Mouse (Mus musculus) CD8-positive naive resting alpha-beta T cell, adult 2 months (primary cell): ENCODE results near the gene Vps9d1.
A peak's percentile ranks its signal among the peaks of the same experiment; 100 is the strongest.
"Not testable (repeated sequence)": the region's sequence is repeated elsewhere in the genome, so short reads cannot be mapped to it uniquely, and the experiment has no call there.

Experiments
- DNase-seq, 2 experiments: peaks; one replicate each; pipeline ENCODE4 v3.0.0; 2022; ENCODE audit warnings: low read depth in 2 of 2, low spot score in 2 of 2

Gene Vps9d1

DNA sequence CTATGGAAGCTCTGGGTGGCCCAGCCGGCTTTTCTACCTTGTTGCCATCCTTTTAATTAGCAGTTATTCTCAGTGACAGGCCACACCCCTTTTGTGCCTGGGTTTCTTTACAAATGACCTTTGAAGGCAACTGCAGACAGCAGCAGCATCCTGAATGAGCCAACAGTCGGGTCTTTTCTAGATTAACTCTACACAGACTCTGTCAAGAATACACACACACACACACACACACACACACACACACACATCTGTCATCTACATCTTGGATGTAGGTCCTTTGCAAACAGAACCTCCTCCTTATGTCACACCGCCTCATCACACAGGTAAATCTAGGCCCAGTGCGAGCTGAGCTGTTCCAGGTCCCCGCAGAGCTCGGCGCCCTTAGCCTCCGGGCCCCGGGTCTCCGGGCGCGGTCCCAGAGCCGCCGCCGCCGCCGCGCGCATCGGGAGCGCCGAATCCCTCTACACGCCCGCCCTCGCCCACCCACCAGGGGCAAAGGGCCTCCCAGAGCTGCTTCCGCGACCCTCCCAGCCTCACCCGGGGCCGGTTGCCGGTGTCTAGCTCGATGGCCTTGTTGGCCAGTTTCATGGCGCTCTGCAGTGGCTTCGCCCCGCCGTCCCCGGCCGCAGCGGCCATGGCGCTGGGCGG lies 573 bp downstream of the Vps9d1 start:
- no peak for DNase-seq

DNA sequence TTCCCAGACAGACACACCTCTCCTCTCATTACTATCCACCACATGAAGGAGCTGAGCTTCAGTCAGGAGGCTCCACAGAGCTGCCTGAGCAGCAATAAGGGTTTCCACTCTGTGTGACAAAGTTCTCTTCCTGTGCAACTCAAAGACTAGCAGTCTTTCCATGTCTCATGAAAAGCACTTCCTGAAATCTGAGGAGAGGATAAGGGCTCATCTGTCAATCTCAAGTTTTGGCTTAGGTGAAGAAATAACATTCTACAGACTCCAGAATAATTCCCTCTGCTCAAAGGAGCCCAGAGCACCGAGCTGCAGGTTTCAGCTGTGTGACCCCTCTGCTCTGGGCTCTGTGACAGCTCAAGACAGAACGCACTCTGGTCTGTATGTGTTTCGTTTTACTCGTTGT lies 1.2 kb downstream of the Vps9d1 start:
- DNase-seq: no peak

DNA sequence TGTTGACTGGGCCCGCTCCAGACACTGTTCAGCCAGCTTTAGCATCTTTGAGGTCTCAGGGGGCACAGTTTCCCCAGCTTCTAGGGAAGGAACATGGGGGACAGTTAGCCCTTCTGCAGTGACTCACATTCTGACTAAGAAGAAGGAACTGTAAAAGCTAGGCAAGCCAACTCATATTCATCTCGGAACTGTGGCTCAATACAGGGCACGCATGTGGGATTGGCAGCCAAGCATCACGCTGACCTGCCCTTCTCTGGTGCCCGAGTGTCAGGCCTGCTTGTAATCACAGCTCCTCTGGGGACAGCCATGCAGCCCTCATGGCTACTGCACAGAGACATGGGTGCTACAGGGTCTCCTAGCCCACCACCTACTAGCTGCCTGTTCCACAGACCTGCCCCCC lies 3.2 kb downstream of the Vps9d1 start:
- DNase-seq: no peak

DNA sequence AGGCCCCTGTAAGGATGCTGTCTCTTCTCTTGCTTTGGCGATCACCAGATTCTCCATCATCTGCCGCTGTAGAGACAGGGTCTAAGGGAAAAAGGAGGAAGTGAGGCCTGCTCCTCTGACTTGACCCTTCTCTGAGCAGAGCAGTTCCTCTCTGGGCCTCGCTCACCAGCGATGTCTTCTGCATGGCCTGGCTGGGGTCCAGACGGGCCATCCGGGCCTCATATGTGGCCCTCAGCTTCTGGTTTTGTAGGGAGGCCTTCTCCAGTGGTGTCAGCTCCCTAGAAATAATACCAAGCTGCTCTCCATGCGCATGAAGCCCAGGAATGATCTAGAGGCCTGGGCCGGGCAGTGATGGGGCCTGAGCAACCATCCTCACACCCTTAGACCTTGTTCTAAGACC lies 5.6 kb downstream of the Vps9d1 start:
- DNase-seq: no peak

DNA sequence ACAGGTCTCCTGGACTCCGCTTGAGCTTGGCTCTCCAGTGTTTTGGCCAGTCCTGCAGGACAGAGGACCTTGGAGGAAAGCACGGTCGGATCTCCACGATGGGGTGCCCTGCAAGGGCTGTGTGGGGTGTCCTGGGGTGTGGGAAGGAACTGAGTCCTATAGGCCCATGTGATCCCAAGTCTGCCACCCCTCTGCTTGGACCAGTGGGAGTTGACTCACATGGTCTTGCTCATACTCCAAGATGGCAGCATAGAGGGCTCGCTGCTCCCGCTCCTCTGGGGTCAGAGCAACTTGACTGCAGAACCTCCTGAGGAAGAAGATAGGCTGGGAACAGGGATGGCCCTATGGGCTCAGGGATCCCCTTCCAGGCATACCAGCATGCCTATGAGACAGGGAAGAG lies 6.4 kb downstream of the Vps9d1 start:
- DNase-seq: no peak

DNA sequence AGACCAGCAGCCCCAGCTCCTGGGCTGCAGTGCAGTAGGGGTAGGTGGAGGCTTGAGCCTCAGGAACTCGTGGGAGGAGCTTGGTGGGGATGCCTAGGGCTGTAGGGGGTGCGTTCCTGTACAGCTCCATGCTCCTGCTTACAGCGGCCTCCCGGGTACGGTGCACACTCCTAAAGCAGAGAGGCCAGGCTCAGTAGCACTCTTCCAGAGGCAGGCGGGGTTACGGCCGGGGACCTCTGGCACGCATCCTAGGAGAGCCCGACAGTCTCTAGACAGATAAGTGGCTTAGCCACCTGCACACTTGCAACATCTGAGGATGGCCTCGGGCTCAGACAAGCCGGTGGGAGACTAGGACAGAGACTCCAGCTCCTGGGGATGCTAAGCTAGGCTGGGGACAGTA lies 8.6 kb downstream of the Vps9d1 start:
- DNase-seq: no peak

DNA sequence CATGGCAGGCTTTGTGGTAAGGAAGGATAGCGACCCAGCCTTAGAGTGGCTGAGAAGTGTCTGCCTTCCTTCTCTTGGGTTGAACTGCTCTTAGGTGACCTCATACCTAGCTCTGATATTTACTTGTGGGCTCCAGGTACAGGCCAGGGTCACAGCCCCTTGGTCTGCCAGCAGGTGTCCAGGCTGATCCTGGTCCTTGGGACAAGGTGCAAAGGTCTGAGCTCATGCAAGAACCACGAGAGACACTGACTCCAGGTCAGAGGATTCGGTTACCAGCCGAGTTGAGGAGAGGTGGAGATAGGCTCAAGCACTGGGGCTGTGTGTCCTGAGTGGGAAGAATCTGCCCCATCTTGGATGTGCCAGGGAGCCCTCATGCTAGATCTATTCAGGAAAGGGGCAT lies 9.8 kb downstream of the Vps9d1 start:
- DNase-seq: no peak

DNA sequence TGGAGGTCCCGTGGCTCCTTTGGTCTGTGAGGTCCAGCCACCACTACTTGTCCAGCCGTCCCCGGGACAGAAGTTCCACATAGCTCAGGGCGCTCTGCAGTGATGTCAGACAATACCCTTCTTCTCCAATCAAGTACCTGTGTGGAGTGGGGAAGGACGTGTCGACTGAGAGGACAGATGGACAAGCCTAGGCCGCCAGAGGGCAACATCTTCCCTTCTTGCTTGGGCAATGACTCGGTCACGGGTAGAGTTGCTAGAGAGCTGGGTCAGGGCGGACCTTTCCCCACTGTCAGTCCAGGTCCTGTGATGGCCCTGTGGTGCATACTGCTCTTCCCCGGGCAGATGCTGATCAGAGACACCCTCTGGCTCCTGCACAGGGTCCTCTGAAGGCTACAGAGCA lies 11.1 kb downstream of the Vps9d1 start:
- DNase-seq: no peak

DNA sequence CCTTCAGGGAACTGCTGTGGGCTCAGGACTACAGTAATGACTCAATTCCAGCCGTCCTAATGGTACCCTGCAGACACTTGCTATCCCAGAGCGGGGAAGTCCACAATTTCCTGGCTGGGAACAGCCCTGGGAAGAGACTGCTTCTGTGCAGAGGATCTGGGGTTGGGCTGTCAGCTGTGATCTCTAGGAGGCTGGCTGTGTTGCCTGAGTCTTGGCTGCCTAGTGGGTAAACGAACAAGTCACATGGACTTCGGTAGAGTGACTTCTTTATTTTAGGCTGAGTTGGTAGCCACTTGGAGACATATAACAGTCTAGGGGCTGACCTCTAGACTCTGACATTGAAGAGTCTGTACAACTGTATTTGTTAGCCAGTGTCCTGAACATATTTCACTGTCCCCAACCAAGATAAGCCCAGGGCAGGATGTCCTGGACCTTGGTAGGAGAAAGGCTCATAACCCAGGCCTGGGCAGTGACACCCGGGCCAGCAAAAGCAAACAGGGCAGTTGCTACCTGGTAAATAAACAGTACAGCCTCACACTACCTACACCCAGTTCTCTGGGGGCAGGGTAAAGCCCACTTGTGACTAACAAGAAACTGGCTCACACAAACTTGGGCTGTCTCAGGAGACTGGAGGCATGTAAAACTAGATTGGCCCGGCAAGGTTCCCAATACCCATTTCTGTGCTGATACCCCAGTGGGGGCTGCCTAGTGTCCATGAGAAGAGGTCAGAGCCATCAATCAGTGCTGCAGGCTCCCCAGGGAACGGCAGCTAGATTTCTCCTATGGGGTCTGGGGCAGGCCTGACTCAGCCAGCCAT lies 11.8 kb downstream of the Vps9d1 start:
- no peak for DNase-seq

DNA sequence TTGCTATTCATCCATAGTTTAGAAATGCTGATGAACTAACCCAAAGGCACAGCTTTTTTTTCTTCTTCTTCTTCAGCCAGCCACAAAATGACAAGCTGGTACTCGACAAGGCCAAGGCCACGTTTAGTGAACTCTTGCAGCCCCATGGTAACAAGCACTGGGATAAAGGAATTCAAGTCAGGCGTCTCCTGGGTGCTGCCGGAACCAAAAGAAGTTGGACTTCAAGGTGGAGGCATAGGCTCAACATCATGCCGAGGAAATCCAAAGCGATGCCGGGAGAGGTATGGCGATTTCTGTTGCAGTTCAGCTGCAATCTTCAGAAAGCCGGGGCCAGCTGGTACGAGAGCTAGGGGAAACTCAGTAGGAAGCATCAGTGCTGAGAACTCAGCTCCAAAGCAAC lies 14.8 kb downstream of the Vps9d1 start:
- no peak for DNase-seq

DNA sequence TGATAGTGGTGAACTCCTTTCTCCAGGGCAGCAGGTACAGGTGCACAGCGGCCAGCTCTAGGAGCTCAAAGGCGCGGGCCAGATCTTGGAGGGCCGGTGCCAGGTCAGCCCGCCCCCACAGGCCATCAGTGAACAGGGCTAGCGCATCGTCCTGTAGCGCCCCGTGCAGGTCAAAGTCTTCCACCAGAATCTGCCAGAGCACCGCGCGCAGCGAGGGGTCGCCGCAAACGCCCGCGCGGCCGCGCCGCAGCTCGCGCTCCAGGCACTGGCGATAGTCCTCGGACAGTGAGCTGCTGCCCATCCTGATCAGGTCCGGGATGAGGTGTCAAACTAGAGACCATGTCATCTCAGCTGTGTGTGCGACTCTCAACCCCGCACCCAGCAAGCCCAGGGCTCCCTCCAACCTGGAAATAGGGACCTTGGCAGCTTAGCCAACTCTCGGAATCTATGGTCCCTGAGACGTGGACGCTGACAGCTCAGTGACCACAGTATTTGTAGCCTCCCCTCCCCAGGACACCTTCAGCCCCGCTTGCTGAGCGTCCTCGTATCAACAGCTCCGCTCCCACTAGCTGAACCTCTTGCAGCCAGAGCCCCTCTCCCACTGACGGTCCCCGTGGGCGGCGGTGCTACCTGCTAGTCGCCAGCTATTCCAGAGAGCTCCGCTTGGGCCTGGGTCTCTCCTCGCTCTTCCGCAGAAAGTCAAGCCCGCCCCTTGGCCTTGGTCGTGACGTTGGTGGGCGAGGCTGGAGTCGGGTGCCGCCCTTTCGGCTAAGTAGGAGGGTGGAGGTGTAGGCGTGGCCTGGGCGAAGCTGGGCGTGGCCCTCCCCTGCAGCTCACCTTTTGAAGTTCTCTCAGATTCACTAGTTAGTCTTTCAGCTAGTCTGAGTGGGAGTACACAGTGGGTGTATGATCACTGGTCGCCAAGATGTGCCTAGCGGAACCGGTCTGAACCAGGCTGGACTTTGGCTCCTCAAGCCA lies 18.3 kb downstream of the Vps9d1 start, which contains the start of gene Spata2l:
Spata2l (minus strand) TSS at position 714 of the 978 bp plus-strand sequence.
- DNase-seq: peak; percentile 84 to 94

DNA sequence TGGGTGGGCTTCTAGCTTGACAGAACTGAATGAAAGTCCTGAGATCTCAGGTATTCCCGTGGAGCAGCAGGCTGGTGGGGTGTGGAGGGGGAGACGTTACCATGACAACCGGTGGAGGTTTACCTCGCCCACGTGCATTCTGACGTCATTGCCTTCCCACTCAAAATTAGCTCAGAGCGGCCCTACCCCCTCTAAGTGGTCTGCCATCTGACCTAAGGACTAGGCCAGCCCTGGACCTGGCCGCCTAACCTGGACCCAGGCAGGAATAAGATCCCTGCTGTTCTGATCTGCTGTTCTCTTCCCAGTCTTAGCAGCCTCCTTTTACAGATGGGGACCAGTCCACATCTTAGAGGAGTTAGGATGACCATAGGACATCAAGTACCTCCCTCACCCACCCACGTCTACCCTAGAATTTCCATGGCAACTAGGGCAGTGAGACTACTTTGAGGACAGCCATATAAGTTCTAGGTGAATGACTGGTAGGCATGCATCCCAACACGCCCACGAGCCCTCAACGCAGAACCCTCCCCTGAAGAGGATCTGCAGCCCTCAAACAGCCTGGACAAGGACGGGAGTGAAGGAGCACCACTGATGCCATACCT lies 19.1 kb downstream of the Vps9d1 start:
- no peak for DNase-seq

DNA sequence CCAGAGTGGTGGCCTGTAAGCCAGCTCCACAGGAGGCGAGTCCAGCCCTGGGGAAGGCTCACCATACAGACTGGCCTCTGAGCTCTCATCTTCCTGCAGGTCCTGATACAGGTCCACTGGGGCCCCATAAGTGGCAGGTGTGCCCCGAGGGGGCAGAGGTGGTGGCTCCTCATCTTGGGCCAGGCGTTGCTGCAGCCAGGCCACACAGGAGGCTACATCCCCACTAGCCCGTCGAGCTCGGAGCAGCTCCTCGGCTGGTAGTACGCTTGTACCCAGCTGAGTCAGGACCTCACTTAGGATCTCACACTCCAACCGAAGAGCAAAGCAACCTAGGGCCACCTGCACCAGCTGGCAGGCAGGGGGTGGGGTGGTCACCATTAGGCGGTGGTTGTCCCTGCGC lies 20.4 kb downstream of the Vps9d1 start:
- no peak for DNase-seq

DNA sequence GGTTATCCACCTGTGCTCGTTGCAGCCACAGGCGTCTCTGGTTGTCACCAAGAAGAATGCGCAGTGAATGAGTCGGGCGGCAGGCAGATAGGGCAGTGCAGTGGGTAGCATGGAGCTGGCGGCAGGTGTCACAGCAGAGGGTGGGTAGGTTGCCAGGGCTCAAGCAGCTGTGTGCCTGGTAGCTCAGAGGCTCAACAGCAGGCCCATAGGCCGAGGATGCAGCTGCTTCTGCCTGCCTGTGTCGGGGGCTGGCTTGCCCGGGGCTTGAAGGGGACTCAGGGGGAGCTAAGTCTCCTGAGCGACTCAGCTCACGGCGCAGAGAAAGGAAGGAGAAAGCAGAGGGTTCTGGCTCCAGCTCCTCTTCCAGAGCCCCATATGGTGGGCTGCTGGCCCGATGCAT lies 20.8 kb downstream of the Vps9d1 start:
- no peak for DNase-seq

DNA sequence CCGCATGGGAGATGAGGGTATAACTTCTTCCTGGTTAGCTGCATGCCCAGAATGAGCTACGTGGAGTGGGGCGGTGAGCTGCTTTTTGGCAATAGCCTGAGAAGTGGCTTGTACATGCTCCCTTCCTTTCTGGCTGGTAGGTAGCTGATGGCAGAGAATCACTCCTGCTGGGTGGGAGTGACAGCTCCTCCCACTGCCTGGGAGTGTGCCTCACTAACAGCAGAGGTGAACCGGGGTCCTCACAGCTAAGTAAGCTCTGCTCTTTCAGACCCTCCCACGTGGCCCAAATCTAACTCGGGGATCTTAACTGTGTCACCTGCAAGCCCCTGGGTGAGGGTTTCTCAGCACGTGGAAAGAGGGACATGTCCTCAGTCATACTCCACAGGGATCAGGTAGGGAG lies 21.6 kb downstream of the Vps9d1 start:
- DNase-seq: no peak

DNA sequence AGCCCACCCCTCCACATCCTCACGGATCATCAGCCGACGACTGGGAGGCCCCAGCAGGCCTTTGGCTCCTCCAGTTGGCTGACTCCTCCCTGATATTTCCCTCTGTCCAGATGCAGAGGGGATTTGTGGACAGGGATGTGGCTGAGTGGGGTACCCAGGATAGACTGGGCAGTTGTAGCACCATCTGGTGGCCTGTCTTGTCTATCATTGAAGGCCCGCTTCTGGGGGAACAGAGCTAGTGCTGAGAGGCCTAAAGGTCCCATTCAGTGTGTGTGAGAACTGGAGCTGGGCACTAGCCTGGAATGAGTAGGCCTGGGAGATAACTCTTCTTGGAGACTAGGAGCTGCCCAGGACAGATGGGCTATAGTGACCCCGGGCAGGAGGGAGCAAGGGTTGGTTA lies 22.4 kb downstream of the Vps9d1 start:
- DNase-seq: no peak

DNA sequence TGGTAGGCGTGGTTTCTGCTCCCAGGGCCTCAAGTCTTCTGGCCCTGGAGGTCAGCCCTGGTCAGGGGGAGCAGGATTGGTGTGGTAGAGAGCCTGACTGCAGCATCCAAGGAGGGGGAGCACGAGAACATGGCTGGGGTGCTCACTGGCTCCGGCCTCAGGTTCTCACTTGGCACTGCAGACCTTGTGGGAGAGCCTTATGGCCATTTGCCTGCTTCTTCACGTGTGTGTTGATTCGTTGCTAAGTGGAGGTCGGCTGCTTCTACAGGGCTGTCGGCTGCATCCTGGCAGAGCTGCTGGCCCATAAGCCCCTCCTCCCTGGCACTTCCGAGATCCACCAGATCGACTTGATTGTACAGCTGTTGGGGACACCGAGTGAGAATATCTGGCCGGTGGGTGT lies 23.8 kb downstream of the Vps9d1 start:
- DNase-seq: not testable (repeated sequence)

DNA sequence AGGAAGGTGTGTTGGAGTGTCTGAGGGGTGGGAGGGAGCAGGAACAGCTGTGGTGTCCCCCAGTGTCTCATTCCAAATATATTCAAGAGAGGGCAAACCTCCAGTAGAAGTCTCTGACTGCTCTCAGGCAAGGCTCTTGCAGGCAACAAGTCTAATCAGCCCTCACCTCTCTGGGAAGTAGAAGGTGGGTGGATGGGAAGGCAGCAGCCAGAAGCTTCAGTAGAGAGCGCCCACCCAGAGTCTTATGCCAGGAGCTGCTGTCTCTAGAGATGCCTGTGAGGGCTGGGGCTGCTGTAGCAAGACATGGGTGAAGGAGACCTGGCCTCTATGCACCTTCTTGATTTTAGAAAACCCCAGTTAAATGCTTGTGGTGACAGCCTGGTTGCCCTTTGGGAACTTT lies 25.7 kb downstream of the Vps9d1 start:
- no peak for DNase-seq

DNA sequence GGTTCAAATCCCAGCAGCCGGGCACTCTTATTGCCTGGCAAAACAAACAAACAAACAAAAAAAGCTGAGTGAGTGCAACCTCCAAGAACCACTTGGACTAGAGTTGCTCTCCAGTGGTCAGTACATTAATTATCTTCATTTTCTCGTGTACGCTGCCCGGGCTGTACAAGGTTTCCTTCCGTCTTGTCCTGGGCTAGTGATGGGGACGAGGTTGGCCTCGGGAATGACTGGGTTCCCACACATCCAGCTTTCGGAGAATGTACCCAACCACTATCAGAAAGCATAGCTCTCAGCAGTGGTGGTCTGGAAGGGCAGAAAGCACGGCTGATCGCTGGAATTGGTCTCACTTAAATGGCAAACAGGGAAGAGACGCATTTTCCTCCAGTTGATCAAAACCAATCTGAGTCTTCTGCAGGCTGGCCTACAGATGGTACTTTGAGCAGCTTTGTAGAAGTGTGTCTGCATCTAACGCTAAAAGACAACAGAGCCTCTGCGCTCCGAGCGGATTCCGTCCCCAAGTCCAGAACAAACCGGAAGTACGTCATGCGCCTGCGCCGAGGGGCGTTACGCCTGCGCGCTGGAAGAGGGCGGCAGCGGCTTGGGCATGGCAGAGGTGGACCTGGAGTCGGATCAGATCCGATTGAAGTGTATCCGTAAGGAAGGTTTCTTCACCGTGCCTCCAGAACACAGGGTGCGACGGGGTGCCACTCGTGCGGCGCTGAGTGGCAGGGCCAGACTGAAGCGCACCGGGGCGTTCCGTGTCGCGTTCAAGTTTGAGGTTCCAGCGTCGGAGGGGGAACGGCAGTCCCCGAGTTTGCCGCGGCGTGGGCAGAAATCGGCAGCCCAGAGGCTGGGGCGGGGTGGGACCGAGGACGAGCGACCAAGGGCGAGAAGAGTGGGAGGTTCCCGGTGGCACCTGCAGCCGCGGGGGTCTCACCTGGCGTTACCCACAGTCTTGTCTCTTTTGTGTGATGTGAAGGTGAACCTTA lies 29.6 kb downstream of the Vps9d1 start, which contains the start of gene Cdk10:
Cdk10 (plus strand) TSS at position 565 of the 989 bp plus-strand sequence.
- DNase-seq: peak; percentile 83 to 88

DNA sequence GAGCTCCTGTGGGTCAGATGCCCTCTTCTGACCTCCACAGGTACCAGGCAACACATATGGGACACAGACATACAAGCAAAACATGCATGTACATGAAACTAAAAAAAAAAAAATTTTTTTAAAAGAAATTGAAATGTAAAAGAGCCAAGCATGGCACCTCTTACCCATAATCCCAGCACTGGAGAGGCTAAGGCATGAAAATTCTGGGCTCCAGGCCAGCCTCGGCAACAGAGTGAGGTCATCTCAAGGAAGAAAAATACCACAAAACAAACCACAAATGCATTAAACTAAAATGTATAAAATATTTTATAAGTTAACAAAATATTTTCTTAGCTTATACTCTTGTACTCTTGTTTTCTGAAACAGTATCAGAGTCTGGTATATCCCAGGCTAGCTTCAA lies 33.2 kb downstream of the Vps9d1 start:
- no peak for DNase-seq
